Mouse (Mus musculus) liver, embryonic 16.5 days (tissue): ENCODE measurements at regions not wholly inside any gene's neighbourhood (a gene's known extent, or its start where the extent isn't known, plus 50 kb on each side); places are given as distances from the start of the nearest gene placed in this dataset.

ENCODE experiments used
- ATAC-seq: fragments of 200-750 bp; cut with Nextera tagmentation; 2 replicates; pipeline ENCODE4 v1.8.0; 2017; ENCODE audit warnings: low read depth, mild to moderate bottlenecking, moderate number of reproducible peaks, moderate library complexity
- H3K27ac ChIP-seq: fragments of 300-500 bp; sonication (generic); 2 replicates; pipeline ENCODE4 v1.5.1; 2014; ENCODE audit warnings: mild to moderate bottlenecking, low read length
- H3K27me3 ChIP-seq: fragments of 300-500 bp; sonication (generic); 2 replicates; pipeline ENCODE4 v1.6.1; 2014; ENCODE audit warnings: low read depth, low read length, mixed read lengths; ENCODE audit not compliant: control insufficient read depth, insufficient read depth
- H3K36me3 ChIP-seq: fragments of 300-500 bp; sonication (generic); 2 replicates; pipeline ENCODE4 v1.6.1; 2014; ENCODE audit warnings: mild to moderate bottlenecking; ENCODE audit not compliant: control insufficient read depth, insufficient read depth
- H3K4me1 ChIP-seq: fragments of 300-500 bp; sonication (generic); 2 replicates; pipeline ENCODE4 v1.6.1; 2014; ENCODE audit warnings: low read depth, low read length, mixed read lengths; ENCODE audit not compliant: control insufficient read depth
- H3K4me2 ChIP-seq: fragments of 300-500 bp; sonication (generic); 2 replicates; pipeline ENCODE4 v1.6.1; 2014; ENCODE audit warnings: low read depth, low read length, mixed read lengths
- H3K4me3 ChIP-seq: fragments of 300-500 bp; sonication (generic); 2 replicates; pipeline ENCODE4 v1.5.1; 2014; ENCODE audit warnings: low read depth, mild to moderate bottlenecking, low read length
- H3K9ac ChIP-seq: fragments of 300-500 bp; sonication (generic); 2 replicates; pipeline ENCODE4 v1.6.1; 2014; ENCODE audit warnings: low read depth, low read length
- H3K9me3 ChIP-seq: fragments of 300-500 bp; sonication (generic); replicated peaks from 2 replicates; pipeline ENCODE4 v1.6.1; 2016; ENCODE audit warnings: low read length; ENCODE audit not compliant: control insufficient read depth
- WGBS: fragments of 180-500 bp; shearing (Covaris S2); extraction: QIAGEN DNeasy Blood & Tissue Kit; methylation state at CpG from one replicate; pipeline ENCODE4 v1.1.7; 2014; ENCODE audit not compliant: insufficient replicate concordance; 5-methylcytosine and 5-hydroxymethylcytosine counted together

GRCm38 (mm10) chr10:117952116-117953025 is 106.5 kb upstream of the Rap1b start:
- no peak for ATAC-seq
- H3K9me3 ChIP-seq: no peaks in the 10 kb centered on the region
- WGBS: 35% methylated on average over 26 of the region's 26 CpGs
- H3K4me2 ChIP-seq: peak overlapping the region; percentile 5; the same call in 1 of the 2 replicates
- H3K36me3 ChIP-seq: no peaks in the 10 kb centered on the region
- H3K4me1 ChIP-seq: no peaks in the 10 kb centered on the region
- H3K9ac ChIP-seq: no peak overlapping the region
- no peak overlapping the region for H3K4me3 ChIP-seq
- H3K27ac ChIP-seq: 0 out of 2 replicates have a peak overlapping the region, but pooled peaks have one; percentile 14
- no peaks in the 10 kb centered on the region for H3K27me3 ChIP-seq

GRCm38 (mm10) chr10:117953026-117953711 is 107.3 kb upstream of the Rap1b start:
- no peaks in the 10 kb centered on the region for H3K36me3 ChIP-seq
- no peak for ATAC-seq
- no peak overlapping the region for H3K9ac ChIP-seq
- H3K27me3 ChIP-seq: no peaks in the 10 kb centered on the region
- WGBS: 11% methylated on average over 12 of the region's 12 CpGs
- 0 out of 2 replicates have a peak overlapping the region, but pooled peaks have one; percentile 5 for H3K4me2 ChIP-seq
- H3K27ac ChIP-seq: no peak overlapping the region
- no peaks in the 10 kb centered on the region for H3K9me3 ChIP-seq
- H3K4me1 ChIP-seq: no peaks in the 10 kb centered on the region
- no peak overlapping the region for H3K4me3 ChIP-seq

GRCm38 (mm10) chr10:117956174-117956950 is 110.5 kb upstream of the Rap1b start:
- ATAC-seq: no peak
- no peaks in the 10 kb centered on the region for H3K27me3 ChIP-seq
- no peaks in the 10 kb centered on the region for H3K36me3 ChIP-seq
- H3K4me3 ChIP-seq: no peak overlapping the region
- no peak overlapping the region for H3K27ac ChIP-seq
- H3K4me1 ChIP-seq: no peaks in the 10 kb centered on the region
- 62% methylated on average over 17 of the region's 17 CpGs for WGBS
- no peaks in the 10 kb centered on the region for H3K9me3 ChIP-seq
- H3K4me2 ChIP-seq: no peak overlapping the region
- H3K9ac ChIP-seq: no peak overlapping the region

- no peak overlapping the region for H3K4me3 ChIP-seq
- no peak for ATAC-seq
- no peaks in the 10 kb centered on the region for H3K9me3 ChIP-seq
- no peak overlapping the region for H3K4me2 ChIP-seq
- no peak overlapping the region for H3K9ac ChIP-seq
- whole genome bisulfite sequencing: 61% methylated on average over 6 of the region's 6 CpGs
- H3K27ac ChIP-seq: no peak overlapping the region
- no peaks in the 10 kb centered on the region for H3K4me1 ChIP-seq
- H3K27me3 ChIP-seq: no peaks in the 10 kb centered on the region
- H3K36me3 ChIP-seq: no peaks in the 10 kb centered on the region
Observed at GRCm38 (mm10) chr10:117974706-117975105, 128.9 kb upstream of the Rap1b start.

GRCm38 (mm10) chr10:117975467-117975866 is 129.6 kb upstream of the Rap1b start:
- no peaks in the 10 kb centered on the region for H3K4me1 ChIP-seq
- H3K27ac ChIP-seq: no peak overlapping the region
- H3K9me3 ChIP-seq: no peaks in the 10 kb centered on the region
- 54% methylated on average over 1 of the region's 1 CpGs for WGBS
- no peaks in the 10 kb centered on the region for H3K36me3 ChIP-seq
- no peak overlapping the region for H3K4me3 ChIP-seq
- no peak for ATAC-seq
- H3K9ac ChIP-seq: no peak overlapping the region
- no peak overlapping the region for H3K4me2 ChIP-seq
- H3K27me3 ChIP-seq: no peaks in the 10 kb centered on the region

- Histone ChIP-seq H3K27ac (no peak overlapping the region), H3K4me2 (no peak overlapping the region), H3K9me3 (no peaks in the 10 kb centered on the region), H3K36me3 (no peaks in the 10 kb centered on the region), H3K9ac (no peak overlapping the region), H3K27me3 (no peaks in the 10 kb centered on the region), H3K4me3 (no peak overlapping the region), H3K4me1 (no peaks in the 10 kb centered on the region)
- 69% methylated on average over 4 of the region's 4 CpGs for WGBS
- no peak for ATAC-seq
Observed at GRCm38 (mm10) chr10:117979091-117979490, 133.3 kb upstream of the Rap1b start.

GRCm38 (mm10) chr10:117982611-117983210 is 136.9 kb upstream of the Rap1b start:
- Histone ChIP-seq H3K9ac (no peak overlapping the region), H3K4me2 (no peak overlapping the region), H3K27me3 (no peaks in the 10 kb centered on the region), H3K9me3 (no peaks in the 10 kb centered on the region), H3K4me3 (no peak overlapping the region), H3K4me1 (no peaks in the 10 kb centered on the region), H3K27ac (no peak overlapping the region), H3K36me3 (no peaks in the 10 kb centered on the region)
- no peak; the same call in 1 of the 2 replicates for ATAC-seq
- 8% methylated on average over 8 of the region's 8 CpGs for WGBS

GRCm38 (mm10) chr10:117983271-117983670 is 137.4 kb upstream of the Rap1b start:
- no peak overlapping the region for H3K4me3 ChIP-seq
- no peaks in the 10 kb centered on the region for H3K27me3 ChIP-seq
- H3K27ac ChIP-seq: no peak overlapping the region
- H3K4me2 ChIP-seq: no peak overlapping the region
- no peak for ATAC-seq
- no peaks in the 10 kb centered on the region for H3K36me3 ChIP-seq
- no peaks in the 10 kb centered on the region for H3K9me3 ChIP-seq
- H3K4me1 ChIP-seq: no peaks in the 10 kb centered on the region
- no peak overlapping the region for H3K9ac ChIP-seq
- 26% methylated on average over 8 of the region's 8 CpGs for WGBS
